Mouse (Mus musculus): Measurements from ENCODE around the gene Hivep3. TPM values are rescaled to one million over a fixed set of nuclear protein-coding genes. Genes with fewer than 3 reads are reported as not detected.

Hivep3 gene
- polyA plus RNA-seq, 1 experiment from 2014 or later: 6.0 TPM

- H3K27ac ChIP-seq (replicated peaks): no peak overlapping the region
- ATAC-seq (ENCODE audit: low FRiP score, low TSS enrichment): no peak
- no peaks in the 10 kb centered on the region for H3K4me1 ChIP-seq (replicated peaks; ENCODE audit: control insufficient read depth, insufficient read depth)
- WGBS: 21% methylated on average over 5 of the region's 5 CpGs
- H3K4me2 ChIP-seq (replicated peaks; ENCODE audit: low read depth): no peak overlapping the region
- no peak overlapping the region for H3K4me3 ChIP-seq (ENCODE audit: low read depth, low read length)
- DNase-seq (ENCODE audit: low spot score): no peak
- TF ChIP-seq CTCF (IDR thresholded peaks at IDR 0.05; ENCODE audit: low read depth): no peak
- TF ChIP-seq EP300 (optimal IDR thresholded peaks at IDR 0.05): no peak
- no peak overlapping the region for H3K9ac ChIP-seq (ENCODE audit: low read length)
- no peaks in the 10 kb centered on the region for H3K27me3 ChIP-seq (ENCODE audit: control insufficient read depth, insufficient read depth, low read length)
- H3K36me3 ChIP-seq (ENCODE audit: control insufficient read depth, insufficient read depth, low read length): no peaks in the 10 kb centered on the region
- H3K9me3 ChIP-seq (ENCODE audit: control insufficient read depth, low read length): no peaks in the 10 kb centered on the region
Measured at GRCm38 (mm10) chr4:120184374-120184991, 450.9 kb downstream of the Hivep3 start.

- no peak overlapping the region for H3K27ac ChIP-seq (replicated peaks)
Measured at GRCm38 (mm10) chr4:120186441-120186840, 452.9 kb downstream of the Hivep3 start.

GRCm38 (mm10) chr4:120186934-120187333 is 453.4 kb downstream of the Hivep3 start:
- H3K4me1 ChIP-seq (replicated peaks; ENCODE audit: control insufficient read depth, insufficient read depth): no peaks in the 10 kb centered on the region
- H3K4me2 ChIP-seq (replicated peaks; ENCODE audit: low read depth): no peak overlapping the region
- TF ChIP-seq CTCF (IDR thresholded peaks at IDR 0.05; ENCODE audit: low read depth): peak; percentile 70
- TF ChIP-seq EP300 (optimal IDR thresholded peaks at IDR 0.05): no peak
- no peak overlapping the region for H3K9ac ChIP-seq (ENCODE audit: low read length)
- H3K9me3 ChIP-seq (ENCODE audit: control insufficient read depth, low read length): no peaks in the 10 kb centered on the region
- no peaks in the 10 kb centered on the region for H3K27me3 ChIP-seq (ENCODE audit: control insufficient read depth, insufficient read depth, low read length)
- no peak overlapping the region for H3K4me3 ChIP-seq (ENCODE audit: low read depth, low read length)
- ATAC-seq (ENCODE audit: low FRiP score, low TSS enrichment): no peak
- H3K27ac ChIP-seq (replicated peaks): no peak overlapping the region
- 4% methylated on average over 4 of the region's 4 CpGs for WGBS
- DNase-seq (ENCODE audit: low spot score): no peak
- no peaks in the 10 kb centered on the region for H3K36me3 ChIP-seq (ENCODE audit: control insufficient read depth, insufficient read depth, low read length)

More at GRCm38 (mm10) chr4:120186441-120186840, 452.9 kb downstream of the Hivep3 start:
- Histone ChIP-seq H3K27me3 (ENCODE audit: control insufficient read depth, insufficient read depth, low read length) (no peaks in the 10 kb centered on the region), H3K4me3 (ENCODE audit: low read depth, low read length) (no peak overlapping the region), H3K9me3 (ENCODE audit: control insufficient read depth, low read length) (no peaks in the 10 kb centered on the region), H3K4me1 (replicated peaks; ENCODE audit: control insufficient read depth, insufficient read depth) (no peaks in the 10 kb centered on the region), H3K9ac (ENCODE audit: low read length) (no peak overlapping the region), H3K4me2 (replicated peaks; ENCODE audit: low read depth) (no peak overlapping the region), H3K36me3 (ENCODE audit: control insufficient read depth, insufficient read depth, low read length) (no peaks in the 10 kb centered on the region)
- DNase-seq (ENCODE audit: low spot score): no peak
- TF ChIP-seq EP300 (optimal IDR thresholded peaks at IDR 0.05) (no peak), CTCF (IDR thresholded peaks at IDR 0.05; ENCODE audit: low read depth) (no peak)
- 65% methylated on average over 1 of the region's 1 CpGs for WGBS
- ATAC-seq (ENCODE audit: low FRiP score, low TSS enrichment): no peak

Other genes starting within 250 kb of the Hivep3 start
- 0.19 and 0.25 TPM in 2 replicates for gene Rimkla, start 241.2 kb upstream of the Hivep3 start, polyA plus RNA-seq (2015; fragmentation: Nextera tagmentation; extraction: Ambion mirVana)
- 7.4 and 7.6 TPM in 2 replicates for gene Foxj3, start 196.8 kb upstream of the Hivep3 start, polyA plus RNA-seq (2015; fragmentation: Nextera tagmentation; extraction: Ambion mirVana)
- gene Frg2f1, start 194.3 kb upstream of the Hivep3 start, polyA plus RNA-seq (2015; fragmentation: Nextera tagmentation; extraction: Ambion mirVana): 2.5 and 2.9 TPM in 2 replicates
- 0.88 and 1.0 TPM in 2 replicates for gene Guca2a, start 96.1 kb upstream of the Hivep3 start, polyA plus RNA-seq (2015; fragmentation: Nextera tagmentation; extraction: Ambion mirVana)
- 1.1 and 1.2 TPM in 2 replicates for gene Guca2b, start 74.8 kb upstream of the Hivep3 start, polyA plus RNA-seq (2015; fragmentation: Nextera tagmentation; extraction: Ambion mirVana)